Mouse (Mus musculus): ENCODE measurements at regions not wholly inside any gene's neighbourhood (a gene's known extent, or its start where the extent isn't known, plus 50 kb on each side); places are given as distances from the start of the nearest gene placed in this dataset.

- TF ChIP-seq CTCF (IDR thresholded peaks at IDR 0.05; ENCODE audit: low read depth), result no peak
- TF ChIP-seq EP300 (IDR thresholded peaks at IDR 0.05; ENCODE audit: low read depth), result no peak
These were observed 206.6 kb upstream of the Nmur2 start for GRCm38 (mm10) chr11:56247333-56247823.
